Mouse (Mus musculus): ENCODE data around the gene Gzmk.
A peak's percentile ranks its signal among the peaks of the same experiment; 100 is the strongest.
"Not testable (repeated sequence)": the region's sequence is repeated elsewhere in the genome, so short reads cannot be mapped to it uniquely, and the experiment has no call there.

Gene Gzmk

DNA sequence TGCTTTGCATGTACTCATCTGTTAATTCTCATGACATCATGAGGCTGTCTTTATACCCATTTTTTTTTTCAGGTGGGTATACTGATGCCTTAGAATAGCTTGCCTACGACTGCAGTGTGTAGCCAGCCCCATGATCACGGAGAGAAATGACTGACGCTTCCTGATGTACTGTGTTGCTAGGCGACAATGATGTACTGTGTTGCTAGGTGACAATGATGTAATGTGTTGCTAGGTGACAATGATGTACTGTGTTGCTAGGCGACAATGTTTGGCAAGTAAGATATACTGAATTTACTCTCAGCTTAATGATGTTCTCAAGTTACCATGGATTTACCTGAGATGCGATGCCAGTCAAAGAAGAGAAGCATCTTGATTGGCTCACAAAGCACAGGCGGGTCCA, at the start of gene Gzmk:
Gene Gzmk (minus strand): TSS at position 98 of the 400 bp plus-strand sequence.
- no peak for DNase-seq

DNA sequence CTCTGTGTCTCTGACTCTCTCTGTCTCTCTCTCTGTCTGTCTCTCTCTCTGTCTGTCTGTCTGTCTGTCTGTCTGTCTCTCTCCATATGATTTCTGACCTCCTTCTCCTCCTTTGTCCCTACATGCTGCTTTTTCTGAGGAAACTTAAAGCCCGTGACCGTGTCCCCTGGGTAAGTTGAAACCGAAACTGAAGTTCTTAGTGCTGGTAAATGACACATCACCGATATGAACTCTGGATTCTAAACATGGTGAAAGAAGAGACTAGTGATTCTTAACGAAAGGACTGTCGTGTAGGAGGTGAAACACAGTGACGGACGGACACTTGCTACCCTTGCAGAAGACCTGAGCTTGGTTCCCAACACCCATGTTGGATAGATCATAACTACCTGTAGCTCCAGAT, 45.5 kb upstream of the Gzmk start:
- no peak for DNase-seq

DNA sequence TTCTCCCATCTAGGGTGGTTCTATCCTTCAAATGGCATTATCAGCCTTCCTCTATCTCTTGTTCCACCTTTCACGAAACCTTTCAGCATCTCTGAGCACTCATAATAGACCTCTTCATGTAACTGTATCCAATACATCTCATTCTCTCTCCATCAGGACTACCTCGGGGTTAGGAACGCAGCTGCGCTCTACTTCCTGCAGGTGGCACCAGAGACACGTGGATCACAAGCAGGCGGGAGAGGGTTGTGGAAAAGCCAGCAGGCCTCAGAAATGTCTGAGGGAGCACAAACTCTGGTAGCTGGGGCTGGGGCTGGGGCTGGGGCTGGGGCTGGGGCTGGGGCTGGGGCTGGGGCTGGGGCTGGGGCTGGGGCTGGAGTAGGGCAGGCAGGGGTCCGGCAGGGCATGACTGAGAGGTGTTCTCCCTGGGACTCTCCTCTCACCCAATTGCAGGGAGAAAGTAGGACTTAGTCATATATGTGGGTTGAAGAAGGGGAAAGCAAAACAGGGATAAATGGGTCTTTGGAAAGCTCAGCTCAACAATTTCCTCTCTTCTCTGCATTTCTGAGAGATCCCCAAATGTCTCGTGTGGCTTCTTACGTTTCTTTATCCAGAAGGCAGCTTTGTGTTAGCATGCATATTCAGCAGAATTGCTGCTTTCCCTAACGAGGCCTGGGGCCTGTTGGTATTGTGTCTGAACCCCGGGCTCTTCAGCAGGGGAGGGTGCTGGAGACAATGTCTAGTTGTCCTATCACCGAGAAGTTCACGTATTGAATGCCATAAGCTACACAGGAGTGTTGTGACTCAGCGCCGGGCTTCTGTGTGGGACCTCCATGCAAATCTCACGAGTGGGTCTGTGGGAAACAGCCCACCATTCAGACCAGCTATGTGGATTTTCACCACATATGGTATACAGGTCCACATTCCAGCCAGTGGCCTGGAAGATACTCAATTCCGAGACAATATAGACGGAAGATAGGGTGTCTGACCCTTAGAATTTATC, 44.4 kb upstream of the Gzmk start:
- DNase-seq: peak; percentile 85

GRCm38 (mm10) chr13:113267204-113267603, 41.5 kb upstream of the Gzmk start:
- no peak for DNase-seq

DNA sequence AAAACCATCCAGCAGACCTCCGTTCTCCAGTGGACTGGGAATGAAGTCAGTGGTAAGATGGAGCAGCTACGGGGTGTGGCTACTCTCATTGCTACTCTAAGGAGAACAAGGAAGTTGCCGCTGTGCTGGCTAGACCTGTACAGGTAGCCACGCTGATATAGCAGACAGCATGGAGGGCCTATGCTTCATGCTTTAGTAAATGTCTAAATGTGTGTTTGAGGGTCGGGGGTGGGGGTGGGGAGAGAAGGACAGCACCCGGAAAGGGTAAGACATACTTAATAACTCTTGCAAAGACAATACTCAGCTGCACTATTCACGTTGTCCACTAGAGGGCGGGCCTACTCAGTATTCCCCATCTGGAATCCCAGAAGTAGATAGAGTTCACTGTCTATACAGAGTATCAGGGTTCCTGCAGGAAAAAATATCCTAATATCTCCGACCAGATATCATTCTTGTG, 40.8 kb upstream of the Gzmk start:
- DNase-seq: peak; percentile 84 to 85

GRCm38 (mm10) chr13:113265257-113265656, 39.5 kb upstream of the Gzmk start:
- peak; percentile 77 to 78 for DNase-seq

GRCm38 (mm10) chr13:113262822-113263221, 37.1 kb upstream of the Gzmk start:
- no peak for DNase-seq

- no peak for DNase-seq
Observed at GRCm38 (mm10) chr13:113259237-113259636, 33.5 kb upstream of the Gzmk start.

DNA sequence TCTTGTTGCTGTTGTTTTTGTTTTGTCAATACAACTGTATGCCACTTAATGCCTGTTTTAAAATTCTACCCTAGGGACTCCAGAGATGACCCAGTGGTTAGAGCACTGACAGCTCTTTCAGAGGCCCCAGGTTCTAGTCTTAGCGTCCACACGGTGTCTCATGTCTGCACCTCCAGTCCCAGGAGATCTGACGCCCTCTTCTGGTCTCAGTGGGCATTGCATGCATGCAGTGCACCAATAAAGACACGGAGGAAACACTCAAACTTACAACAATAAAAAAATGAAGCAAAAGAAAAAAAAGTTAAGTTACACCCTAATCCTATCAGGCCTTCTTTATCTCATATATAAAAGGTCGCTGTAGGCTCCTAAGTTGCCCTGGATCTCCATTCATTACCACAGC, 31.5 kb upstream of the Gzmk start:
- DNase-seq: peak; percentile 20 to 27

GRCm38 (mm10) chr13:113256766-113257165, 31.1 kb upstream of the Gzmk start:
- no peak for DNase-seq

GRCm38 (mm10) chr13:113252580-113252979, 26.9 kb upstream of the Gzmk start:
- DNase-seq: not testable (repeated sequence)

GRCm38 (mm10) chr13:113245025-113245424, 19.3 kb upstream of the Gzmk start:
- DNase-seq: no peak

- DNase-seq: no peak
Observed at GRCm38 (mm10) chr13:113242129-113242528, 16.4 kb upstream of the Gzmk start.

GRCm38 (mm10) chr13:113227666-113228463, 2.2 kb upstream of the Gzmk start:
- DNase-seq: peak in 1 of 2 experiments; percentile 26

DNA sequence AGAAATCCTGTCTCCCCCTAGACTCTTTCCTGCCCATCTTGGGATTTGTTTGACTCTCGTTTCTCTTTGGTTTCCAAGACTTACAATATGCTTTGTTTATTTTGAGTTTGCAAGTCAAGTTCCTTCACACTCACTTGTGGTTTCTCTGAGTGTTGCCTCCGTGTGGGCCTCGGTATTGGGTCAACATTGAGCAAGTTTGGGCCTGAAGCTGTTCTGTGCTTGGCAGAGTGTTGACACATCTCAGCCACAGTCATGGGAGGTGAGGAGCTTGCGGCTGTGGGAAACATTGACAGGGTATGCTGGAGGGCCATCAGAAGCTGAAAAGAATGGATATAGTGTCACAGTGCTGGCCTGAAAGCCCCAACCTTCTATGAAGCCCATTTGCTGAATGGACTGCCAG, 1.4 kb upstream of the Gzmk start:
- no peak for DNase-seq

DNA sequence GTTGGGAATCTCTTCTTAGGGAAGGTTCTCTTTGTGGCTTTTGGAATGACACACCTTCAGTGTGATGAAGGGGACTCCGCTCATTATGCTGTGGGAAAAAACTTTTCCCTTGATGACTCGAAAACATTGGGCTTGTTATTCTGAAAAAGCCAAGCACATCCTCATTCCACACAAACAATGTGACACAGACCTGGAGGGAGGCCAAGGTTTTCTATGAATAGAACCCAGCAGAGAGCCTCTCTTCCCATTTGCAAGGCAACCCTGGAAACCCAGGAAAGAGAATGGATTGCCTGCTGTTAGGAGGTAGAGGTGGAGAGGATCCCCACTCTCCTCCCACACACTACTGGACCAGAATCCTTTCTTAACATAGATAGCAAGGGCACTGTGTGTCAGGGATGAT, 1.6 kb downstream of the Gzmk start:
- peak; percentile 65 to 71 for DNase-seq

GRCm38 (mm10) chr13:113221851-113222250, 3.9 kb downstream of the Gzmk start:
- no peak for DNase-seq

GRCm38 (mm10) chr13:113213865-113214264, 11.8 kb downstream of the Gzmk start:
- no peak for DNase-seq

DNA sequence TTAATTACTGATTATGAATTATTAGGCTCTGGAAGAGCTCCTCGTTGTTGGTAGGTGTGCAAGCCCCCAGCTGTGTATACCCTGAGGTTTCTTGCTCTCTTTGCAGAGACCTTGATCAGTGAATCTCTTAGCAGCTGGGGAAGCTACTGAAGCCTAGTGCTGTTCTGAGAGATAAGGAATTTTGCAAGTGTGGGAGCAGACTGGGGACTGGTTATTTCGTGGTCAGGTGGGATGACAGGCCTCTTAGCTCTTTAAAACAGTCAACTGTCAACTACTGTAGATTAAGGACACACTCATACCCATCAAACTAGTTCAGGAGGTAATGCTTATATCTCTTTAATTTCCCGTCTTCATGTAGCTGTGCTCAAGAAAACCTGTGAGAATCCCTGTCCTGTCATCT, 13.3 kb downstream of the Gzmk start:
- no peak for DNase-seq

GRCm38 (mm10) chr13:113211345-113211744, 14.4 kb downstream of the Gzmk start:
- no peak for DNase-seq

DNA sequence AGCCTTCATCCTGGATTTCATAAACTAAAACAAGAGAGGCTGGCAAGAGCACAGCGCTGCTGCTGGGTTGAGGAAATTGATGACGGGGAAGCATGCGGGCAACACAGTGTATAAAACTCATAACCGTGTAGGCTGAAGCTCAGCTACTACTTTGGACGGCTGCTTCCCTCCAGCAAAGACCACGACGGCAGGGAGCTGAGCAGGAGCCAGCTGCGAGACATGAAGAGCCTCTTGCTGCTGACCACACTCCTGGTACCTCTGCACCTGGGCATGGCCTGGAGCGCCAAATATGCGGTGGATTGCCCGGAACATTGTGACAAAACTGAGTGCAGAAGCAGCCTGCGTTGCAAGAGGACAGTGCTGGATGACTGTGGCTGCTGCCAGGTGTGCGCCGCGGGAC, 16.1 kb downstream of the Gzmk start, which contains the start of gene Esm1:
Gene Esm1 (plus strand): TSS at position 36 of the 400 bp plus-strand sequence.
- DNase-seq: no peak

DNA sequence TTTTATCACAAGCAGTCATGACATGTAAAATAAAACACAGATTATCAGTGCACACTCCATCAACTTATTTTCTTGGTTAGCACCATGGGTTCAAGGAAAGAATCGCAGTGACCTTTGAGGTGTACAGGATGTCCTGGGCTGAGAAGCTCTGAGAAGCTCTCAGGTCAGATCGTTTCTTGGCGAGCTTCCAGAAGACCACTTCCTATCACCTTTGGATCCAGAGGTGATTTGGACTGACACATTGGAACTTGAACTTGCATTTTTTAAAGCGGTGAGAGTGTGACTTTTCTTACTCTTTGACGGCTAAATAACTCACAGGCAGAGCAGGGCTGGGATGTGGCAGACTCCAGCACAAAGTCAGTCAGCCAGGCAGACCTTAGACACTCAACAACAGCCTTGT, 20.4 kb downstream of the Gzmk start:
- peak in 1 of 2 experiments; percentile 15 for DNase-seq

GRCm38 (mm10) chr13:113203146-113203545, 22.6 kb downstream of the Gzmk start:
- DNase-seq: no peak

Data from kidney, postnatal 4 days (tissue).